Mouse (Mus musculus): ENCODE results near the gene Axl.

Gene Axl

DNA sequence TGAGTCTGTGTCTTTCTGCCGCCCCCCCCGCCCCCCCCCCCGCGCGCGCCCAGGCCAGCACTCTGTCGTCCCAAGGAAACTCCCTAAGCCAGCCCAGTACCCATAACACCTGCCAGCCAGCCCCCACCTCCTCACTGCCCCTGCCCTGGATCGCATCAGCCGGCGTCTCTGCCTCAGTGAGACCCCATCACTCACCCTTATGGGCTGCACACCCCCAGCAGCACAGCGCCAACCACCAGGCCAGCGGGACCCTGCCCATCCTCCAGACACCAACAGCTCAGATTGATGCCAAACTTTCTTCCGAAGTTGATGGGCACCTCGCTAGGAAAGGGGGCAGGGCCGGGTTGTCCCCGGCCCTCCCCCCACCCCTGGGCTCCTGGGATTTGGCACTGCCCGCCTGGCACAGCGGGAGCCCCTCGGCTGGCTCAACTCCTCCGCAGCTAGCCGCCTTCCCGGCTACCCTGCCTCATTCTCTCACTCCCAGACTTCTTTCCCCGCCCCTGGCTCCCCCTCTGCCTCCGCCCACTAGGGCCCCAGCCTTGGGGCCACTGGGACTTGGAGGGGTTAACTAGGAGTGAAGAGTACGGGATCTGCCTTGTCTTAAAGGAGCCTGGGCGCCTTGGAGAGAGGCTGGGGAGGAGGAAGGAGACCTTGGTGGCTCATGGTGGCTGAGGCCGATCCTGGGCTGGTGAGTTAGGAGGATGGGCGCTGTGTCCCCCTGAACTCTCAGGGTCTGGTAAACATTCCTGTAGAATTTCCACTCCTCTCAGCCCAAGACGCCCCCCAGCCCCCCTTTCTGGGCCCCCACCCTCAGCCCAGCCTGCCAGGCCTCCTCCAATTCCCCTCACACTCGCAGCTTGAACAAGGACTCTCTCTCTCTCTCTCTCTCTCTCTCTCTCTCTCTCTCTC, at the start of gene Axl:
Gene Axl, minus strand, starts transcription at position 486 of the 909 bp plus-strand sequence.
- peak; percentile 49 for DNase-seq

DNA sequence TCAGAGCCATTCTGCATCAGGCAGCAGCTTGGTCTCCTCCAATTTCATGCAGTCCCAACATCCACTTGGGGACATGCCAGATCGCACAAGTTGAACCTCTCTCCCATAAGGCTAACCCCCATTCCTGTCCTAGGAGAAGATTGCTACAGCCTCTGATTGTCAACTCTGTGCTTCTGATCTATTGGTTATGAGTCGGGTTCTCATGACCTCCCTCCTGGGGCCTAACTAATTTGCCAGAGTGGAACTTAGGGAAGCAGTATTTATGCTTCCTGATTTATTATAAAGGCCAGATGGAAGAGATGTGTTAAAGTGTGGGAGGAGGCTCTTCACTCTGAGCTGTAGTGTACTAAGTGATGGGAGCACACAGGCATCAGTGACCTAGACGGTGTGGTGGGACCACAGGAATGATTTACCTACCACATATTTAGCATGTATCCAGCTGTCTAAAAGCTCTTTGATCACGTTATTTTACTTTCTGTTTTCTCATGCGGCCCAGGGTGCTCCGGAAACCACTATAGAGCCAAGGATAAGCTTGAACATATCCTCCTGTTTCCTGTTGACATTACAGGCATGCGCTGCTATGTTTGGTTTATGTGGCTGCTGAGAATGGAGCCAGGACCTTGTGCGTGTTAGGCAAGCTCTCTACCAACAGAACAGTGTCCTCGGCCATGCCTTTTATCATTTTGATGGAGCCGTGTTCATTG, 46.8 kb upstream of the Axl start:
- DNase-seq: no peak

DNA sequence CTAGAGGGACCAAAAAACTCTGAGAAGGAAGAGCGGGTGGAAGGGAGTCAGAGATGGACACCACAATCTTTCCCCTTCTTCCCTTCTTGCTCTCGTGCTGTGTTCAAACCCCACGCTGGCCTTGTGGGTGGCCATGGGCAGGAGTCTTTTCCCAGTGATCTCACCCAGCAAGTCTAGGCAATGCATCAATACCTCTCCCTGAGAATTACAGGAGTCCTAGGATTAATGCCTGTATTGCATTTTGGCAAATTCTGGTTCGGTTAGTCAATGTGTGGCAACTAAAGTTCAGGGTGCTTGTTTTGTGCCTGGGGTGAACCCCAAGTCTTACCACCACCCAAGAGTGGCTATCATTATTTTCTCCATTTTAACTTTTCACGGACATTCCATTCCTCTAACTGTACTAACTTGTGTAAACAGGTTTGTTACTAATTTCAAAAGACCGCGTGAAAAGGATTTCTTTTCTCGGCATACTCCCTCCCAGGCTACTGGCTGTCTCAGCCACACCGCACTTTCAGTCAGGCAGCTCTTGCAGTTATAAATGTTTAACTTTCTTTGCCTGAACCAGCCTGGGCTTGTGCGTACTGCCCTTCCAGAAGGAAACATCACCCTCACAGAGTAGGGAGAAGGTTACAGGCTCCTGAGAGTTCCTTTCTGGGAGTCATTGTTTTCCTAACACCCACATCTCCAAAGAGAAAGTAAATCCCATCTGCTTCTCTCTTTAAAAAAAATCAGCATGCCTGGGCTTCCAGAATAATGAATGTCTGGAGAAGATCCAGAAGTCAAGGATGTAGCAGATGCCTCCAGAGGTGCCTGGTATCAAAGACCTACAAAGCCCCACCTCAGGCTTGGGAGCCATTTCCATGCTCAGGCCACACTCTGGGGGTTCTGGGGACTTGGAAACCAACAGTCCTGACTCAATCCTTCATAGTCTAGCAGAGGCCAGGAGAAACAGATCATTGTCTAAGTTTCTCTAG, 43.3 kb upstream of the Axl start:
- peak; percentile 64 for DNase-seq

DNA sequence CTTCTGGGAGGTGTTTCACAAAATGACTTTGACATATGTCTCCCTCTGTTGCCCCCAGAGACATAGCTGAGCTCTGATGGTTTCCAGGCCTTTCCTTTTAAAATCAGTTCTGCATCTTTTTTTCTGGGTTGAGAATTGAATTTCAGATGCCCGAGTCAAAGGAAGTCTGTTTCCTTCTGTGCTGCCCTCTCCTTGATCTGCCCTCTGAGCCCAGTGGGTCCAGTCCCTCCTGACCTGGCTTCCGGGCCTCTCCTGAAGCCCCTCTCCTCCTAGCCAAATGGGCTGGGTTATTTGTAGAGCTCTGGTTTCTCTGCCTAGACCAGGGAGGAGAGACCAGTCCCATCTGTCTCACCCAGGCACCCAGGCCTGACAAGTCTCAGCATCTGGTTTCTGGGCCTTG, 41.7 kb upstream of the Axl start:
- DNase-seq: no peak

DNA sequence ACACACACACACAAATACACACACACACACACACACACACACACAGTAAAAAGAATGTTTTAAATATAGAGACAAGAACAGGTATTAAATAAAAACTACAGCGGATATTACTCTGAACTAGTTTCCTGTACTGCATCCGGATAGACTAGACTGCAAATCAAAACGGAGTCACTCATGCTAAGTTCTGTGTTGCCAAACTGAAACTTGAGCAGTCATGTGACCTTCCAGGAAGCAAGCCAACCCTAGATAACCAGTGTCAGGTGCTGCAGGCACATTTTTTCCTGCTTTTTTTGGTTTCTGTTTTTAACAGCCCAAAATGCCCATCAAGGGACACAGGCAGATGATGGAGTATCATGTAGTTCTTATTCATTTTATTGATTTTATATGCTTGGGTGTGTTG, 38.7 kb upstream of the Axl start:
- DNase-seq: peak; percentile 81

DNA sequence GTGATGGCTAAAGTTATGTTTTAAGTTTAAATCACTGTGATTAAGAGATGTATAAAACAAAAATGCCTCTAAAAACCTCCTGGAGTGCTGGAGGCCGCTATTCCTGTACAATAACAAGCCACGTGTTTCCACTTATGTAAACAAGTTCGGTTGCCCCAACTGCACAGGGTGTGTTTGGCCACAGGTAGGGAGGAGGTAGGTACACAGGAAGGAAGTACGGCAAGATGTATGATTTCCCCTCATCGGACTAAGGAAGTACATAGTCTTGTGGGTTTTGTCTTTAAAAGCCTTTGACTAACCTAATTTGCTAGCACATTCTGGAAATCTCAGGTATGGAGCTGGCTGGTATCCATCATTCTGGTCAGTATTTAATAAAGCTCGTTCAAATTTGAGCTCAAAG, 37.5 kb upstream of the Axl start:
- no peak for DNase-seq

DNA sequence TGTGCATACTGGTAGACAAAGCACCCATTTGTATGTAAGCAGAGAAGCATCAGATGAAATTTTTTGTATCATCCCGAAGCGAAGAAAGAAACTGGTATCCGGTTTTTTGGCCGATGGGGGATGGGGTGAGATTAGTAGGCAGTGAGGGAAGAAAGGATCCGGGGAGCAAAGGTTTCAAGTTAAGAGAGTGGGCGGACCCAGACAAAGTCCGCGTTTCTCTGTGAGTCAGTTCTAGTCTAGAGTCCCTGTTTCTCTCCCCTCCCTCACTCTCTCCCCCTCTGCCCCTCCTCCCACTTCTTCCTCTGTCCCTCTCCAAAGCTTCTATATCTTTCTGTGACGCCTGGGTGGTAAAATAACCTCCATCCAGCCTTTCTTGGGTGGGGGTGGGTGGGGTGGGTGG, 36.5 kb upstream of the Axl start:
- peak; percentile 56 for DNase-seq

DNA sequence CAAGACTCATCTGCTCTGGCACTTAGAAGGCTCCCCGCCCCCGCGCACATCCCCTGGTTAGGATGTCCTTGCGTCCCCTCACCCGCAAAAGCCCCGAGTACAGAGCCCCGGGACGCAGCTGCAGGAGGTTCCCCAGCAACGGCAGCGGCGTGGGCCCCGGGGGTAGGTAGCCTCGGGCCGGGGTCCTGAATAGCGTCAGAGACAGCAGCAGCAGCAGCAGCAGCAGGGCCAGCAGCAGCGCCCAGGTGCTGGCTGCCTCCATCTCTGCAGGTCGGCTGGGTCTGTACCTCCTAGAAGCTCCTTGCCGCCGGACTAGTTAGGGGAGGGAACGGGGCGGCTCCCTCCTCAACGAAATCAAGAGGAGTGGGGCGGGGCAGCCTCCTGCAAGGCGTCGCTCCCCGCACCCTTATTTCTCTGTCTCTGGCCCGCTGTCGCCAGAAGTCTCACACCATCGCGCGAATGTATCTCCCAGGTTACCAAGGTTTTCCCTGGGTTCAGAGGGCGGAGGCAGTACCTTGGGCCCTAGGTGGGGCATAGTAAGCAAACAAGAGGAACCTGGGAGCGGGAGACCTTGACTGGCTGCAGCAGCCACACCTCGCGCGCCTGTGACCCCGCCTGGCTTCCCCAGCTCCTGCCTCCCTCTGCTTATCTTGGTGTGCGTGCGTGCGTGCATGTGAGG, 27.9 kb upstream of the Axl start, which contains the start of gene Cyp2s1:
Gene Cyp2s1, minus strand, starts transcription at position 673 of the 679 bp plus-strand sequence.
- DNase-seq: peak; percentile 73

DNA sequence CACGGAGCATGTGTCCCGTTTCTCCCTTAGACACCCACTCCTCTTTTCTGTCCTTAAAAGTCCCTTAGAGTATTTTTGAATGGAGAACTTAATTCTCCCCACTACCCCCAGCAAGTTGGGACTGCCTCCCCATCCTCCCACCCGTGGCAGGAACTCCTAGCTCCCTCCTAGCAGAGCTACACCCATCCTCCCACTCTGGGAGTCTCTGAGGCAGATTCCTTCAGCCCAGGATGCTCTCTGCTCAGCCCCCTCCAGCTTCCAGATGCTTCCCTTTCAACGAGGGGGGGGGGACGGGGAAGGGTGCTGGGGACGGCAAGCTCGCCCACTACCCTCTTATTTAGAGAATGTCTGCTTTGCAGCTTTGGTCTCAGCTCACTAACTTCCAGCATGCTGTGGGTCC, 27.1 kb upstream of the Axl start:
- no peak for DNase-seq

DNA sequence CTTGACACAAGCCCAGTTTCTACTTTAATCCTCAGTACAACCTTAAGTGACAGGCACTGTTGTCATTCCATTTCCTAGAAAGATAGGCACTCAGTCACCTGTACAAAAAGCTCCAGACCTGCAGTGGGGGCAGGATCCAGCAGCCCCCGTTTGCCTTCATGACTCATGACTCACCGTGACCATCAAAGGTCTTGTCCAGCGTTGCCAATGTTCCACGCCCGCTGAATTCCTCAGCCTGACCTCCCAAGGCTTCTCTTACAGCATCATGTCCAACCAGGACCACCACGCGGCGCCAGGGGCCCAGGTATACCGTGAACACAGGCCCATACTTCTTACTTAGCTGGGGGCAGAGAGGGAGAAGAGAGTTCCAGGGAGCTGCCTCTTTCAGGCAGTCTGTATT, 26.2 kb upstream of the Axl start:
- DNase-seq: no peak

DNA sequence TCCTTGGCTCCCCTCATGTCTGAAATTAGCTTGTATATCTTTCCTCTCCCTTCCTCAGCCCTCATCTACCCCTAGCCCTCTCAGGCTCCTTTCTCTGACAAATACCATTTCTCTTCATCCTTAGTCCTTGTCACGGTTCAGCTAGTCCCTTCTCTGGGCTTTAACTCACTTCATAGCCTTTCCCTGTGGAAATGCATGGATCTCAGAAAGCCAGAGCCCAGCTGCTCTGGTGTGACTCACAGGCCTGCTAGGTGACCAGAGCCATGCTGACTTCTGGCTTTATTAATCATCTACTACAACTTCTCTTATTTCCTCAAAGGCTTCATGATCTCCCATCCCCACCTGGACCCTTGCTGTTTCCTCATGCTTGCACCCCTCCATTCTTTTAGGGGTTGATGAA, 23.7 kb upstream of the Axl start:
- no peak for DNase-seq

DNA sequence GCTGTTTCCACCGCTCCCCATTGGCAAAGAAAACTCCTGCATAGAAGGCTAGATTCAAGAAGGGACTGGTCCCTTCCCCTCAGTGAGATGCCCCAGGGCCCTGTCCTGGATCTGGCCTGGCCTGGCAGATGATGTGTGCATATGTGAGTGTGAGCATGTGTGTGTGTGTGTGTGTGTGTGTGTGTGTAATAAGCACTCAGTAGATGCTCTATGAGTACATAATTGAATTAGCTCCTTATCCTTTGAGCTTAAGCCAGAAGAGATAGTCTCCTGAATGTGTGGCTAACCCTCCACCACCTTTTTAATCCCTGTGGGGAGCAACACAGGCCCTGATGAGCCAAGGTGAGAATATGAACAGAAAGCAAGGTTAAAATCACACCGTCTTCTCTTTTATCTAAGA, 23.2 kb upstream of the Axl start:
- no peak for DNase-seq

DNA sequence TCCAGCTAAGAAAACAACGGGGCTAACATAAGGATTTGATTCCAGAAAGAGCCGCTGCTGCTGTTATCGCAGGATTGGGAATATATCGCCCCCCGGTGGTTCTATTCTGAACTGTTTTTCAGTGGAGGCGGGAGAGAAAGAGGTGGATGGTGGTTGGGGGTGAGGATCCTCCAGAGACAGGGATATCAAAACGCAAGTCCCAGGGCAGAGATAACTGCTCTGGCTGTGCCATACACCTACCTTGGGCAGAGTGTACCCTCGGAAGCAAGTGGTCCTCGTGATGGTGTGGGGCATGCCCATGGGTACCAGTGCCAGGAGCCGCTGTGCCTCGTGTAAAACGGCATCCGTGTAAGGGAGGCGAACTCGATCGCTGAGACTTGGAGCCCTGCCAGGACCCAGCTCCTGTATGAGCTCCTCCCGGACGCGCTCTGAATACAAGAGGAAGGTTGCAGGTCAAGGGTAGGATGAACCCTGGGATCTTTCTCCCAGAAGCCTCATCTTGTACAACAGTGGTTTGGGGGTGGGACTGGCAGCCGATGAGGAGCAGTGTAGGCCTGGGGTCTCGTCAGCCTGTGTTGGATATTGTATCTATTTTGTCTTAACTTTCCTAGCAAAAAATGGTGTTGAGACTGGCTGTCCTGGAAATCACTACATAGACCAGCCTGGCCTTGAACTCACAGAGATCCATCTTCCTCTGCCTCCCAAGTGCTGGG, 17.3 kb upstream of the Axl start:
- DNase-seq: peak; percentile 67

DNA sequence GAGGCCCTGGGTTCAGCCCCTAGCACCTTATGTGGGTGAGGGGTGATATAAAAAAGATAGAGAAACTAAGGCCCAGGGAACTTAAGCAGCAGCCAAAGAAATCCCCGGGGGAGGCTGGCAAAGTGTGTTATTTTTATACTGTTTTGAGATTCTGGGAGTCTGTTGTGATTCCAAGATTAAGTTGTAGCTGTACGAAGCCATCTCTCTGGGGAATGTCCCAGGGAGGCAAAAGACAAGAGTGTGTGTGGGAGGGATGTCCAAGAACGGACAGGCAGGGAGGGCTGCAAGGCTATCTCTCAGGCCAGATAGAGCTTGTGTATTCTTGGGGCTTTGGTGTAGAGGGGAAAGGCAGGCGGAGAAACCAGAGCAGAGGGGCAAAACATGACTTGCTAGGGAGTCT, 16.3 kb upstream of the Axl start:
- no peak for DNase-seq

DNA sequence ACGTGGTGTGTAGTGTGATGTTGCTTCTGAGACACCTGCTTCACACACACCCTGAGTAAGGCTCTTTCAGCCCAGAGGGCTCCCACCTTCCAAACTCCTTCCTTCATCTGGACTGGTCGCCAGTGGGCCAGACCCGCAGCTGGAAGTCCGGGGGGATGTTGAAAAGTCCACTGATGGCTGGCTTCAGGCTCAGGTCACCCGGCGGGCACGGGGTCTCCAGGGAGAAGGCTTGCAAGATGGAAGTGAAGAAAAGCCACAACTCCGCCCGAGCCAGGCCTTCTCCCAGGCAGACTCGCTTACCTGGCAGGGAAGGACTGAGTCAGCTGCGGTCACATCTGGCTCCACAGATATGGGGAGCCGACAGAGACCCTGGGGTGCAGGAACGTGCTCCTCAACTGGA, 15.0 kb upstream of the Axl start:
- DNase-seq: no peak

DNA sequence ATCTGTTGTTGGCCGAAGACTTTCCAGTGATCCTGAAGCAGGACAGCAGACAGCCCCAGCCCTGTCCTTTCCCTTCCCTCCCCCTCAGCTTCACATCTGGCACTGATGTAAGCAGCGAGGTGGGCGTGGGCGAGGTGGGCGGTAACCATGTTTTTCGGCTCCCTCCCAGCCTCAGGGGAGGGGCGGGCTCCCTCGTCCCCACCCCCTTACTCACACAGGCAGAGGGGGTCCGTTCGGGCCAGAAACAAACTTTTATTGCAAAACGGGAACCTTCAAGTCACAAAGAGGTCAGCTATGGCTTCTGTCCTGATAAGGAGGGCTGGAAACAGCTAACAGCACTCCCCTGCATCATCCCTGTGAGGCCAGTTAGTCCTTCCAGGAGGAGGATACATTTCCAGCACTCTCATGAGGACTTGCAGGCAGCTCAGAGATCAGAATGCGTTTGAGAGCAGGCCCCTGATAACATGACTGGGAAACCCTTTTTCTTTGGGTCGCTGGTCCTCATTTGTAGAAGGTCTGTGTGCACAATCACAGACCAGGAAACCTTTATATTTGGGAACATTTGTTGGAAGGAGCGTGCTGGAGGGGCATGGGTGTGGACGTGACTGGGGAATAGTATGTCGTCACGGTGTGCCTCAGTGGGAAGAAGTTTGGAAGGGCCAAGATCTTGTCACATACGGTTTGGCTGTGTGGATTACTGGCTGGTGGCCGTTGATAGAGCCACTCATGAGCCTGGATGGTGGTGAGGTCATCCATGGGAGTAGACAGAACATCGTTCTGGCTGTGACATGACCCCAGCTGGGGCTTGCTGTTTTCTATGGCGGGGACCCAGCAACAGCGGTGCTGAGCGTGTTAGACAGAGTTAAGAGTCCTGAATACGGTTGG, 14.0 kb upstream of the Axl start:
- DNase-seq: peak; percentile 47

DNA sequence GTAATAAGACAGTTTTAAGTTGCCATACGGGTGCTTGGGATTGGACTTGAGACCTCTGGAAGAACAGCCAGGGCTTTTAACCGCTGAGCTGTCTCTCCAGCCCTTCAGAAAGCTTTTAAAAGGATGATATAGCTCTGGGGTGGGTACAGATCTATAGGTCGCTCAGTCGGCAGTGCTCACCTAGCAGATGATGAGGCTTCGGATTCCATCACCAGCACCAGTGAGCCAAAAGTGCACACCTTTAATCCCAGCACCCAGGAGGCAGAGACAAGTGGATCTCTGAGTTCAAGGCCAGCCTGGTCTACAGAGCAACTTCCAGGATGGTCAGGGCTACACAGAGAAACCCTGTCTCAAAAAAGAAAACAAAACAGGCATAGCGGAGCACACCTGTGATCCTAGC, 12.5 kb upstream of the Axl start:
- no peak for DNase-seq

DNA sequence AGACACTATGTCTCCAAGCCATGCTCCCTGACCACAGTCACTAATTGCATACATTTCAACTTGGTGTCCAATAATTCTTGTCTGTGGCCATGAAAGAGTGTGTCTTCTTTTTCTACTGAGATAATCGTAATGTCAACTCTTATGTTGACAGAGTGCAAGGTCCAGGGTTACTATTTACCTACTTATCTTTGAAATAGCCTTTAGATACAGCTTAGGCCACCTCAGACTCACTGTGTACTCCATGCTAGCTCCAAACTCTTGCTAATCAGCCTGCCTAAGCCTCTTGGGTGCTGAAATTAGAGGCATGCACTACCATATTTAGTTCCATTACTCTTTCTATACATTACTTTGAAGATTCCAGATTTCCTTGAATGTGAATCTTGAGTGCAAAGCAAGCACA, 10.9 kb upstream of the Axl start:
- DNase-seq: no peak

DNA sequence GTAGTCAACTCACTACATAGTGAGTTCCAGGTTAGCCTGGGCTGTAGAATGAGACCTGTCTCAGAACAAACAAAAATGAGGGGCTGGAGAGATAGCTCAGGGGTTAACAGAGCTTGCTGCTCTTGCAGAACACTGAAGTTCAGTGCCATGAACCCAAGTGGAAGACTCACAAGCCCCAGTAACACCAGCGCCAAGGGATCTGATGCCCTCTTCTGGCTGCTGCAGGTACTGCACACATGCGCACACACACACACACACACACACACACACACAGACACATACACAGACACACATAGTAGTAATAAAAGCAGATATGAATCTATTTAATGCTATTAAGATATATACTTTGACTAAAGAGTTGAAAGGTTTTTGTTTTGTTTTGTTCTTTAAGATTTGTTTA, 10.0 kb upstream of the Axl start:
- no peak for DNase-seq

DNA sequence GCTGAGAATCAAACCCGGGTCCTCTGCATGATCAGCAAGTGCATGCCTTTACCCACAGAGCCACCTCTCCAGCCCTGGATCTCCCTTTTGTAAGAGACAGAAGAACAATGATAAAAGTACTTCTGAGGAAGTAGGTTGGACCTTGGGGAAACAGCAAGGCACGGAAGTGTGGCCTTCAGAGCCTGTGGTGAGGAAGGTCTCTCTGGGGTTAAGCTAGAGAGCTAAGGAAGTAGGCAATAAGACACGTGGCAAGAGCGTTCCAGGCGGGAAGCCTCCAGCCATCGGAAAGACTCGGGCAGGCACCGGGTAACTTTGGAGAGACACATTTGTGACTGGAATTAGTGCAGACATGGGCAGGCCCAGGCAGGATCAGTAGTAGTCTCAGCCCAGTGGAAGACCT, 6.3 kb upstream of the Axl start:
- no peak for DNase-seq

DNA sequence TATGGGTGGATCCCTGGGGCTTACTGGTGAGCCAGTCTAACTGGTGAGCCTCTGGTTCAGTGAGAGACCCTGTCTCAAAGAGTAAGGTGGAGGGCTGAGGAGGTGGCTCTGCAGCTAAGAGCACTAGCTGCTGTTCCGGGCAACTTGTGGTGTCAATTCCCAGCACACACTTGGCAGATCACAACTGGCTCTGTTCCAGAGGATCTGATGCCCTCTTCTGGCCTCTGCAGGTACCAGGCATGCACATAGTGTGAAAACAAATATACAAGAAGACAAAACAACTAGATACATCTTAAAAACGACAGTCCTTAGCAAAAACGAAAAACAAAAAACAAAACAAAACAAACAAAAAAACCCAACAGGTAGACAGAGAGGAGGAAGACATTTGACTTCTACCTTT, 5.2 kb upstream of the Axl start:
- DNase-seq: peak; percentile 48

All from kidney, adult 18-20 months (tissue).